Comparison of ENCODE assay signal across 8 mouse cellular contexts in genomic region chr3:36688874-36689273, GRCm38 (mm10). TPM values are rescaled to one million over a fixed set of nuclear protein-coding genes. Genes with fewer than 3 reads are reported as not detected.
DNase-seq lines count a peak whose midpoint lies in the region; ATAC-seq lines count a peak whose summit lies in the region.

No protein-coding gene starts in this region.

- H3K4me3 ChIP-seq in hindbrain, embryonic 13.5 days: peak overlapping the region; percentile 75

- no peaks in the 10 kb centered on the region for H3K9me3 ChIP-seq in hindbrain, embryonic 13.5 days

- H3K4me2 ChIP-seq in hindbrain, embryonic 13.5 days: peak overlapping the region; percentile 65

- peak overlapping the region; percentile 86 for H3K9ac ChIP-seq in hindbrain, embryonic 13.5 days

- DNase-seq in T-cell, adult 2 months (ENCODE audit: low spot score): peak; percentile 21
- DNase-seq in cerebellum, adult 9-11 months: peak; percentile 43
- peak; percentile 35 to 55 for DNase-seq in frontal cortex, postnatal 25 days (ENCODE audit: low spot score in 2 of 2)
- peak; percentile 49 to 53 for DNase-seq in layer of hippocampus, postnatal 14 days (ENCODE audit: low spot score in 2 of 2)
- peak; percentile 68 for DNase-seq in lung, postnatal 14 days
- peak; percentile 51 to 54 for DNase-seq in right cerebral cortex, adult 2 months (ENCODE audit: low spot score in 2 of 2)
- peak; percentile 48 to 75 for DNase-seq in urinary bladder, postnatal 4 days (ENCODE audit: low spot score in 2 of 2)

- peaks cover 15% of the 10 kb centered on the region for H3K4me1 ChIP-seq in hindbrain, embryonic 13.5 days (replicated peaks)

- peak; percentile 18 for ATAC-seq in hindbrain, embryonic 13.5 days (ENCODE audit: low FRiP score)

- no peaks in the 10 kb centered on the region for H3K36me3 ChIP-seq in hindbrain, embryonic 13.5 days

- WGBS in hindbrain, embryonic 13.5 days: 2% methylated on average over 21 of the region's 21 CpGs

- peaks cover 18% of the 10 kb centered on the region for H3K27me3 ChIP-seq in hindbrain, embryonic 13.5 days

- peak overlapping the region; percentile 78 for H3K27ac ChIP-seq in hindbrain, embryonic 13.5 days

RNA-seq across cellular contexts. Expression of gene Trpc3, which starts 1.1 kb away (rescaled TPM):
- 7.6 and 8.0 TPM in 2 replicates for polyA plus RNA-seq in hindbrain, embryonic 13.5 days (2015; fragmentation: Nextera tagmentation; extraction: Ambion mirVana)
- total RNA-seq in layer of hippocampus, postnatal 14 days (2021): 10 to 100 TPM; 12.6 to 13.1 TPM

Comparison
In these comparisons a context has a peak if more than half of its experiments do, and no peak if none do; other contexts are left out.
1. Peak in every context shown above with its lines: DNase-seq, ATAC-seq, H3K4me3 ChIP-seq and H3K27ac ChIP-seq.